12 mouse cellular contexts compared by ENCODE assay signal in genomic region chr11:65402460-65403154, GRCm38 (mm10).
DNase-seq lines count a peak whose midpoint lies in the region; ATAC-seq and TF ChIP-seq lines count a peak whose summit lies in the region.
"Had no signal": no experiment of that assay in that cellular context is flagged by ENCODE, and none has a peak within 500 bp of the region (broad histone marks: within the 10 kb centered on the region; RNA-seq: fewer than 3 reads in every experiment).

No protein-coding gene starts in this region.

- no peak overlapping the region for H3K4me3 ChIP-seq in hindbrain, embryonic 14.5 days (replicated peaks; ENCODE audit: low read length)
- H3K4me3 ChIP-seq in hindbrain, embryonic 10.5 days: no peak overlapping the region
- no peak overlapping the region for H3K4me3 ChIP-seq in lung, postnatal 0 days (ENCODE audit: low read depth, low read length)
- H3K4me3 ChIP-seq in liver, postnatal 0 days (ENCODE audit: low read depth, low read length): no peak overlapping the region
- H3K4me3 ChIP-seq: kidney, embryonic 15.5 days; limb, embryonic 12.5 days had no signal

- no peak overlapping the region for H3K4me2 ChIP-seq in hindbrain, embryonic 14.5 days (replicated peaks)
- no peak overlapping the region for H3K4me2 ChIP-seq in lung, postnatal 0 days (replicated peaks; ENCODE audit: low read depth, low read length)
- H3K4me2 ChIP-seq in liver, postnatal 0 days (ENCODE audit: low read depth, low read length): no peak overlapping the region
- H3K4me2 ChIP-seq: kidney, embryonic 15.5 days; limb, embryonic 12.5 days had no signal

- 78% methylated on average over 12 of the region's 12 CpGs for WGBS in hindbrain, embryonic 14.5 days
- WGBS in hindbrain, embryonic 10.5 days: 84% methylated on average over 12 of the region's 12 CpGs
- 53% methylated on average over 12 of the region's 12 CpGs for WGBS in lung, postnatal 0 days
- WGBS in liver, postnatal 0 days (ENCODE audit: insufficient replicate concordance): 59% methylated on average over 12 of the region's 12 CpGs

- TF ChIP-seq EP300 in lung, postnatal 0 days (IDR thresholded peaks at IDR 0.05): no peak
- no peak for TF ChIP-seq EP300 in liver, postnatal 0 days (IDR thresholded peaks at IDR 0.05; ENCODE audit: low read depth)

- no peaks in the 10 kb centered on the region for H3K27me3 ChIP-seq in hindbrain, embryonic 14.5 days (ENCODE audit: control insufficient read depth, insufficient read depth, low read length)
- H3K27me3 ChIP-seq in hindbrain, embryonic 10.5 days (ENCODE audit: insufficient read depth, poor library complexity, severe bottlenecking): no peaks in the 10 kb centered on the region
- no peaks in the 10 kb centered on the region for H3K27me3 ChIP-seq in lung, postnatal 0 days (replicated peaks; ENCODE audit: insufficient read depth, low read length)
- no peaks in the 10 kb centered on the region for H3K27me3 ChIP-seq in liver, postnatal 0 days (ENCODE audit: insufficient read depth, low read length)
- H3K27me3 ChIP-seq: kidney, embryonic 15.5 days; limb, embryonic 12.5 days had no signal

- TF ChIP-seq CTCF in lung, postnatal 0 days (IDR thresholded peaks at IDR 0.05): no peak
- TF ChIP-seq CTCF in liver, postnatal 0 days (IDR thresholded peaks at IDR 0.05; ENCODE audit: low read depth): no peak

- no peak for ATAC-seq in hindbrain, embryonic 14.5 days (ENCODE audit: low FRiP score)
- peak; percentile 33; the same call in 1 of the 2 replicates for ATAC-seq in lung, postnatal 0 days
- no peak for ATAC-seq in liver, postnatal 0 days

- no peak overlapping the region for H3K9ac ChIP-seq in hindbrain, embryonic 14.5 days
- H3K9ac ChIP-seq in lung, postnatal 0 days (replicated peaks; ENCODE audit: low read depth): no peak overlapping the region
- no peak overlapping the region for H3K9ac ChIP-seq in liver, postnatal 0 days (replicated peaks)
- H3K9ac ChIP-seq: kidney, embryonic 15.5 days; limb, embryonic 12.5 days had no signal

- no peaks in the 10 kb centered on the region for H3K9me3 ChIP-seq in hindbrain, embryonic 14.5 days (ENCODE audit: control insufficient read depth, low read length)
- H3K9me3 ChIP-seq in hindbrain, embryonic 10.5 days: no peaks in the 10 kb centered on the region
- no peaks in the 10 kb centered on the region for H3K9me3 ChIP-seq in lung, postnatal 0 days (ENCODE audit: low read length)
- no peaks in the 10 kb centered on the region for H3K9me3 ChIP-seq in liver, postnatal 0 days (ENCODE audit: low read length)
- H3K9me3 ChIP-seq: kidney, embryonic 15.5 days; limb, embryonic 12.5 days had no signal

- H3K4me1 ChIP-seq in hindbrain, embryonic 14.5 days (replicated peaks; ENCODE audit: control insufficient read depth, insufficient read depth, low read length): no peaks in the 10 kb centered on the region
- H3K4me1 ChIP-seq in hindbrain, embryonic 10.5 days (replicated peaks): peaks cover 1% of the 10 kb centered on the region; the same call in 1 of the 2 replicates
- H3K4me1 ChIP-seq in lung, postnatal 0 days (ENCODE audit: insufficient read depth, low read depth, low read length): no peaks in the 10 kb centered on the region
- H3K4me1 ChIP-seq in liver, postnatal 0 days (ENCODE audit: insufficient read depth): no peaks in the 10 kb centered on the region
- H3K4me1 ChIP-seq: kidney, embryonic 15.5 days; limb, embryonic 12.5 days had no signal

- H3K27ac ChIP-seq in hindbrain, embryonic 14.5 days: no peak overlapping the region
- H3K27ac ChIP-seq in hindbrain, embryonic 10.5 days: no peak overlapping the region
- no peak overlapping the region for H3K27ac ChIP-seq in lung, postnatal 0 days (ENCODE audit: low read length)
- H3K27ac ChIP-seq in liver, postnatal 0 days (ENCODE audit: low read depth): no peak overlapping the region
- H3K27ac ChIP-seq: kidney, embryonic 15.5 days; limb, embryonic 12.5 days had no signal

- peak; percentile 45 for DNase-seq in hindbrain, embryonic 14.5 days (ENCODE audit: low spot score)
- no peak for DNase-seq in hindbrain, embryonic 10.5 days (ENCODE audit: low spot score)
- DNase-seq in lung, postnatal 0 days (ENCODE audit: low spot score): peak; percentile 16
- no peak for DNase-seq in lung, adult 18-20 months
- peak; percentile 51 for DNase-seq in cerebellum, adult 8-10 months
- DNase-seq in layer of hippocampus, postnatal 10 days (ENCODE audit: low spot score in 2 of 2): peak; percentile 41
- DNase-seq in liver, postnatal 0 days: no peak
- no peak for DNase-seq in frontal cortex, postnatal 14 days (ENCODE audit: low spot score in 2 of 2)
- DNase-seq: heart, adult 11 months; thymus, postnatal 25 days had no signal

- no peaks in the 10 kb centered on the region for H3K36me3 ChIP-seq in hindbrain, embryonic 14.5 days (replicated peaks; ENCODE audit: control insufficient read depth, insufficient read depth)
- H3K36me3 ChIP-seq in hindbrain, embryonic 10.5 days: no peaks in the 10 kb centered on the region
- H3K36me3 ChIP-seq in lung, postnatal 0 days (ENCODE audit: insufficient read depth, low read length): no peaks in the 10 kb centered on the region
- H3K36me3 ChIP-seq in liver, postnatal 0 days (replicated peaks; ENCODE audit: insufficient read depth, low read length): no peaks in the 10 kb centered on the region
- H3K36me3 ChIP-seq: kidney, embryonic 15.5 days; limb, embryonic 12.5 days had no signal

Comparison
In these comparisons a context has a peak if more than half of its experiments do, and no peak if none do; other contexts are left out.
1. DNase-seq: peak in hindbrain, embryonic 14.5 days (single experiment), lung, postnatal 0 days (single experiment), cerebellum, adult 8-10 months (single experiment) and layer of hippocampus, postnatal 10 days (2 of 2); none in hindbrain, embryonic 10.5 days (single experiment), lung, adult 18-20 months (0 of 2), liver, postnatal 0 days (single experiment) and frontal cortex, postnatal 14 days (0 of 2).